Mouse (Mus musculus) hindbrain, postnatal 0 days (tissue): ENCODE measurements around the gene Gpm6a. TPM values are rescaled to one million over a fixed set of nuclear protein-coding genes. Genes with fewer than 3 reads are reported as not detected.

Experiments
- ATAC-seq: fragments of 200-750 bp; cut with Nextera tagmentation; 2 replicates; pipeline ENCODE4 v1.8.0; 2017; ENCODE audit warnings: mild to moderate bottlenecking, moderate TSS enrichment, moderate library complexity
- DNase-seq: peaks from one replicate; pipeline ENCODE4 v3.0.0-alpha.2; 2015; ENCODE audit warnings: low spot score
- H3K27ac ChIP-seq: fragments of 300-500 bp; sonication (generic); 2 replicates; pipeline ENCODE4 v1.5.1; 2014; ENCODE audit warnings: mild to moderate bottlenecking
- H3K27me3 ChIP-seq: fragments of 300-500 bp; sonication (generic); 2 replicates; pipeline ENCODE4 v1.6.1; 2014; ENCODE audit warnings: low read length, mixed read lengths; ENCODE audit not compliant: insufficient read depth
- H3K36me3 ChIP-seq: fragments of 300-500 bp; sonication (generic); 2 replicates; pipeline ENCODE4 v1.6.1; 2014; ENCODE audit warnings: low read length, mixed read lengths; ENCODE audit not compliant: insufficient read depth
- H3K4me1 ChIP-seq: fragments of 300-500 bp; sonication (generic); 2 replicates; pipeline ENCODE4 v1.6.1; 2014; ENCODE audit warnings: antibody characterized with exemption, low read length, mixed read lengths; ENCODE audit not compliant: insufficient read depth
- H3K4me2 ChIP-seq: fragments of 300-500 bp; sonication (generic); 2 replicates; pipeline ENCODE4 v1.6.1; 2014; ENCODE audit warnings: low read depth, mild to moderate bottlenecking, low read length, moderate library complexity, mixed read lengths
- H3K4me3 ChIP-seq: fragments of 300-500 bp; sonication (generic); 2 replicates; pipeline ENCODE4 v1.5.1; 2014; ENCODE audit warnings: low read length
- H3K9ac ChIP-seq: fragments of 300-500 bp; sonication (generic); replicated peaks from 2 replicates; pipeline ENCODE4 v1.6.1; 2014; ENCODE audit warnings: mild to moderate bottlenecking, low read length, moderate library complexity, mixed read lengths
- H3K9me3 ChIP-seq: fragments of 300-500 bp; sonication (generic); 2 replicates; pipeline ENCODE4 v1.6.1; 2016; ENCODE audit warnings: low read length, mixed read lengths
- CTCF ChIP-seq: IDR thresholded peaks from 2 replicates; pipeline ENCODE4 v1.5.1; 2016; ENCODE audit warnings: antibody characterized with exemption, control low read depth, low read depth
- WGBS: fragments of 180-500 bp; shearing (Covaris S2); extraction: QIAGEN DNeasy Blood & Tissue Kit; methylation state at CpG from one replicate; pipeline ENCODE4 v1.1.7; 2014; 5-methylcytosine and 5-hydroxymethylcytosine counted together
- polyA plus RNA-seq: library from polyadenylated mRNA; unstranded; fragments of >200 nt; fragmentation: Nextera tagmentation; extraction: Ambion mirVana; gene quantifications from 2 replicates; pipeline ENCODE4 v1.2.1, GENCODE M21; 2015
- total RNA-seq: library from RNA; depleted of rRNA; stranded (reverse); fragments of >200 nt; gene quantifications from 2 replicates; pipeline ENCODE4 v1.2.3, GENCODE M21; 2014

Gene Gpm6a
- total and polyA plus RNA-seq, 2 experiments from 2014 or later: 548 to 709 TPM

DNA sequence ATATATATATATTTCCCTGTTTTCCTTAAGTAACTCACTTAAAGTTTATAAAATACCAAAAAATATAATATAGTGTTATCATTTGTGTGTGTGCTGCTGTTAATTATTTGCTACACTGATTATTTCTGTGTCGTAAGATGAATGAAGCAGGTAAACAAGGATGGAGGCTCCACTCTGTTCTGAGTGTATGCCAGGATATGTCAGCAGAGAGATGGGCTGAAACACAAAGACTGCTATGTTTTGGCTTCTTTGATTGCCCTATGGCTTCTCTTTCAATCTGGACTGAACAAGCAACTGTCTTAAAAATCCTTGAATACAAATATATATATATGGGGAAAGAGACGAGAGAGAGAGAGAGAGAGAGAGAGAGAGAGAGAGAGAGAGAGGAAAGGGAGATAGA, 1.3 kb upstream of the Gpm6a start:
- H3K4me2 ChIP-seq: peak overlapping the region; percentile 58
- peak overlapping the region; percentile 97 for H3K27ac ChIP-seq
- no peaks in the 10 kb centered on the region for H3K36me3 ChIP-seq
- peak overlapping the region; percentile 93 for H3K9ac ChIP-seq
- 36% methylated on average over 2 of the region's 2 CpGs for WGBS
- H3K4me1 ChIP-seq: no peaks in the 10 kb centered on the region
- no peaks in the 10 kb centered on the region for H3K27me3 ChIP-seq
- H3K4me3 ChIP-seq: peak overlapping the region; percentile 80
- ATAC-seq (no peak), DNase-seq (peak; percentile 36)
- no peaks in the 10 kb centered on the region for H3K9me3 ChIP-seq
- no peak for TF ChIP-seq CTCF

DNA sequence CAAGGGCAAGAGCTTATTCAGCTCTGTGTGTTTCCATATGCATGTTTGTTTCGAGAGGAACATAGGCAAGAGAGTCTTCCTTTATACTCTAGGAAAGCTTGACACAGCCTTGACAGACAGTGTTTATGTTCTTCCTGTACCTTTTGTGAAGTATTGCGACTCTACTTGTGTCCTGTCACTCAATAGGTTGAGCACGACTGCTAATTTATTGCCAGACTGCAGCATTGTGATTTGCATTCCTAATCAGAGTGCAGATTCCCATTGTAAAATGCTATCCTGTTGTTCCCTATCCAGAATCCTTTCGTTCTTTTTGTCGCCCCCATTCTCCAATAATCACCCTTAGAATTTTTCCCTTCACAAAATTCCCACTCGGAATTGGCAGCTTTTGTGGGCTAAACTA, 613 bp upstream of the Gpm6a start:
- Histone ChIP-seq H3K36me3 (no peaks in the 10 kb centered on the region), H3K9ac (peak overlapping the region; percentile 93), H3K4me1 (no peaks in the 10 kb centered on the region), H3K27ac (peak overlapping the region; percentile 97), H3K9me3 (no peaks in the 10 kb centered on the region), H3K4me3 (peak overlapping the region; percentile 80), H3K27me3 (no peaks in the 10 kb centered on the region), H3K4me2 (peak overlapping the region; percentile 58)
- ATAC-seq (peak; percentile 3; the same call in 1 of the 2 replicates), DNase-seq (peak; percentile 58)
- TF ChIP-seq CTCF: no peak
- WGBS: 6% methylated on average over 6 of the region's 6 CpGs

DNA sequence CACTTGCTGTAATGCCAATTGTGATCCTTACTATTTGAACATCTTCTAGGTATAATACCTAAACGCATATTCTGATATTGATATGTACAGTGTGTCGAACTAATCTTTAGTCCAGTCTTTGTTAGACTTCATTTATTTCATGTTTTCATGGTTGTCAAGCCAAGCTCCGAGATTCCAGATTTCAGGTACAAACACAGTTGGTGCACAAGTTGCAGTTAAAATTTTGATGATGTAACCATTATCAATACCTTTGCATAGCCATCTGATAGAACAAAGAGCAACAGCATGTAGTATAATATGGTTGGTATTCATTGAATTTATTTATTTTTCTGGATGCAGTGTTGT, 785 bp downstream of the Gpm6a start:
- Histone ChIP-seq H3K36me3 (no peaks in the 10 kb centered on the region), H3K4me2 (peak overlapping the region; percentile 58), H3K9ac (peak overlapping the region; percentile 93), H3K4me1 (no peaks in the 10 kb centered on the region), H3K27ac (peak overlapping the region; percentile 97), H3K4me3 (peak overlapping the region; percentile 80), H3K9me3 (no peaks in the 10 kb centered on the region), H3K27me3 (no peaks in the 10 kb centered on the region)
- ATAC-seq (no peak), DNase-seq (peak; percentile 43)
- WGBS: 19% methylated on average over 3 of the region's 3 CpGs
- no peak for TF ChIP-seq CTCF

DNA sequence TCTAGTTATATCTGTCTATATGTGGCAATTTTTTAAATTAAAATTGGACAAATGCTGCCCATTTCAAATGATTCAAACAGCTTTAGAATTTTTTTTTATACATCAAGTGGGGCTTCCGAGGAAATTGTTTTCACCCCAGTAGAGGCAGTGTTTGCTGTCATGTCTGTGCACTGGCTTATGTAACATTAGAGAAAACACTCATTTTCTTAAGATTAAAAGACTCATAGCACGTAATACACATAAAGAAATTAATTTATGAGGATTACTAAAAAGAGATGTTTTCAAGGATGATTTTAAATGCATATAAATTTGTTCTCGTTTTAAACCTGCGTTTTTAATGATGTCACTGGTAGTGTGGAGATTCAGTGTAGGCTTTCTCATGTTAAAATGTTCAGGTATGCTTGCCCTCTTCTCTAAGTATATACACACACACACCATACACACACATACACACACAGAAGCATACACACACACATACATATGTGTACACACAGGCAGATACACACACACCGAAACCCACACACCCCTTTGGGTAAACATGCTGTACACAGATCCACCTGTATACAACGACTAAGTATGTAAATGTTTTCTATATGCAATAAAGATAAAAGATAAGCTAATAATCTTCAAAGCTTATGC, 1.4 kb downstream of the Gpm6a start:
- WGBS: 34% methylated on average over 6 of the region's 6 CpGs
- Histone ChIP-seq H3K4me3 (peak overlapping the region; percentile 80), H3K27ac (peak overlapping the region; percentile 73), H3K9ac (peak overlapping the region; percentile 93), H3K36me3 (no peaks in the 10 kb centered on the region), H3K4me1 (no peaks in the 10 kb centered on the region), H3K9me3 (no peaks in the 10 kb centered on the region), H3K4me2 (peak overlapping the region; percentile 58), H3K27me3 (no peaks in the 10 kb centered on the region)
- ATAC-seq: peak; percentile 57
- peak; percentile 69 for DNase-seq
- peak; percentile 49 for TF ChIP-seq CTCF

DNA sequence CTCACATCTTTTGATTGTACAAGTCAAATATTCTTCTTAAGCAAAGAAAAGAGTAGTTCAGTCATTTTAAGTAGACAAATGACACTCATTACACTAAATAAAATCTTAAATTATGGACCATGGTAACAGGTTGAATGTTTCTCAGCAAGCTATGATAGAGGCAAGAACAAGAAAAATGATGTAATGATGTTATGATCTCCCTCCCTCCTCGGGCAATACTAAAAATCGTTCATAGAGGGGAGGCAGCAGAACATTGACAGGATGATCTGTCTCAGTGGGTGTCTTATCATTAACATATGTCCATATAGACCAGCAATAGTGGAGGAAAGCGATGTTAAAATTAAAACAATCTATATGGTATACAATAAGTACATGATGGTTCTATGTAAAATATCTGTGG, 2.1 kb downstream of the Gpm6a start:
- Histone ChIP-seq H3K27me3 (no peaks in the 10 kb centered on the region), H3K4me3 (peak overlapping the region; percentile 80), H3K9me3 (no peaks in the 10 kb centered on the region), H3K4me1 (no peaks in the 10 kb centered on the region), H3K36me3 (no peaks in the 10 kb centered on the region), H3K27ac (peak overlapping the region; percentile 64), H3K9ac (no peak overlapping the region; the same call in none of the 2 replicates), H3K4me2 (peak overlapping the region; percentile 58)
- DNase-seq (peak; percentile 70), ATAC-seq (no peak)
- WGBS: 19% methylated on average over 3 of the region's 3 CpGs
- no peak for TF ChIP-seq CTCF

DNA sequence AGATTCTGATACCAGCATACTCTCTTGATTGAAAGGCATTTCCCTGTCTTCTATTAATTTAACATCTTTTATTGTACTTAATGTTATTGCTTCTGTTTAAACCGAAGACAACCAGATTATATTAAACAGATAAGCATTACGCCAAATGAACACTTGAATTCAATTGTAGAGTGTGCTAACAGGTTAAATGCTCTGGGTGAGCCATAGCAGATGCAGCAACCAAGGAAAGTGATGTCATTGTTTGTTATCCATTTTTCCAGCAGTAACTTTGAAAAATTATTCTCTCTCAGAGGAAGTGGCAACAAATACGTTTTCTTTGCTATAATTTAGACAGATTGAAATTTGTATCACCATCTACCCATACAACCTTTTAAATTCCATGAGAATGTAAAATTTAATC, 2.9 kb downstream of the Gpm6a start:
- TF ChIP-seq CTCF: no peak
- H3K27me3 ChIP-seq: no peaks in the 10 kb centered on the region
- H3K4me2 ChIP-seq: peak overlapping the region; percentile 58
- ATAC-seq (no peak), DNase-seq (peak; percentile 24)
- H3K4me1 ChIP-seq: no peaks in the 10 kb centered on the region
- 43% methylated on average over 3 of the region's 3 CpGs for WGBS
- peak overlapping the region; percentile 64 for H3K27ac ChIP-seq
- no peaks in the 10 kb centered on the region for H3K36me3 ChIP-seq
- no peaks in the 10 kb centered on the region for H3K9me3 ChIP-seq
- H3K9ac ChIP-seq: peak overlapping the region; percentile 35
- peak overlapping the region; percentile 80 for H3K4me3 ChIP-seq

DNA sequence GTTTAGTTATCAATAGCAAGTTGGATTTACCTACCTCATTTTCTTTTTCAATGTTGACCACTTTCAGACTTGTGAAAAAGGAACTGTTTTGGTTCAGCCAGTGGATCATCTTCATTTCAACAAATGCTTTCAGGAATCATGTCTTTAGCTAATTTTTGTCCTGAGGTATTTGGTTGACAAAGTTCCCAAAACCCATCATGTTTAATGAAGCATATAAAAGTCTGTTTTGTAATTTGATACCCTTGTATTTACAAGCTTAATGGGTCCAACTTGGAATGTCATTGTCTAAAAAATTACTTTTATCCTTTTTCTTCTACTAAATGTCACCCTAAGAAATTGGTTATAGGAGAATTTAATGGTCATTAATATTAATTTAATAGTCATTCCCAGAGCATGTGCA, 6.9 kb downstream of the Gpm6a start:
- Histone ChIP-seq H3K9me3 (no peaks in the 10 kb centered on the region), H3K4me2 (no peak overlapping the region), H3K4me3 (no peak overlapping the region), H3K27me3 (no peaks in the 10 kb centered on the region), H3K36me3 (no peaks in the 10 kb centered on the region), H3K9ac (no peak overlapping the region), H3K27ac (no peak overlapping the region), H3K4me1 (no peaks in the 10 kb centered on the region)
- no peak for DNase-seq
- TF ChIP-seq CTCF: no peak
- no peak for ATAC-seq
